Mouse (Mus musculus) stomach, postnatal 0 days (tissue): Measurements from ENCODE around the gene Sfxn5. TPM values are rescaled to one million over a fixed set of nuclear protein-coding genes. Genes with fewer than 3 reads are reported as not detected.

Experiments
- ATAC-seq: fragments of 200-750 bp; cut with Nextera tagmentation; 2 replicates; pipeline ENCODE4 v1.8.0; 2017; ENCODE audit not compliant: low FRiP score, low TSS enrichment
- DNase-seq: peaks from one replicate; pipeline ENCODE4 v3.0.0-alpha.2; 2016; ENCODE audit warnings: low spot score
- H3K27ac ChIP-seq: fragments of 300-500 bp; sonication (generic); replicated peaks from 2 replicates; pipeline ENCODE4 v1.5.1; 2014; ENCODE audit warnings: mild to moderate bottlenecking, control low read depth
- H3K27me3 ChIP-seq: fragments of 300-500 bp; sonication (generic); 2 replicates; pipeline ENCODE4 v1.6.1; 2014; ENCODE audit warnings: low read length; ENCODE audit not compliant: control insufficient read depth, insufficient read depth
- H3K36me3 ChIP-seq: fragments of 300-500 bp; sonication (generic); 2 replicates; pipeline ENCODE4 v1.6.1; 2014; ENCODE audit warnings: low read length, mixed read lengths; ENCODE audit not compliant: control insufficient read depth, insufficient read depth
- H3K4me1 ChIP-seq: fragments of 300-500 bp; sonication (generic); replicated peaks from 2 replicates; pipeline ENCODE4 v1.6.1; 2014; ENCODE audit warnings: antibody characterized with exemption; ENCODE audit not compliant: control insufficient read depth, insufficient read depth
- H3K4me2 ChIP-seq: fragments of 300-500 bp; sonication (generic); replicated peaks from 2 replicates; pipeline ENCODE4 v1.6.1; 2014; ENCODE audit warnings: low read depth, mild to moderate bottlenecking, control low read depth, moderate library complexity
- H3K4me3 ChIP-seq: fragments of 300-500 bp; sonication (generic); 2 replicates; pipeline ENCODE4 v1.5.1; 2014; ENCODE audit warnings: low read depth, low read length, control low read depth
- H3K9ac ChIP-seq: fragments of 300-500 bp; sonication (generic); 2 replicates; pipeline ENCODE4 v1.6.1; 2014; ENCODE audit warnings: mild to moderate bottlenecking, low read length, control low read depth, mixed read lengths
- H3K9me3 ChIP-seq: fragments of 300-500 bp; sonication (generic); 2 replicates; pipeline ENCODE4 v1.6.1; 2016; ENCODE audit warnings: low read length; ENCODE audit not compliant: control insufficient read depth
- CTCF ChIP-seq: IDR thresholded peaks from 2 replicates; pipeline ENCODE4 v1.5.1; 2016; ENCODE audit warnings: antibody characterized with exemption, low read depth, mild to moderate bottlenecking, moderate library complexity
- EP300 ChIP-seq: optimal IDR thresholded peaks from 2 replicates; pipeline ENCODE3; 2016; ENCODE audit warnings: antibody characterized with exemption
- WGBS: fragments of 180-500 bp; shearing (Covaris S2); extraction: QIAGEN DNeasy Blood & Tissue Kit; methylation state at CpG from one replicate; pipeline ENCODE4 v1.1.7; 2014; 5-methylcytosine and 5-hydroxymethylcytosine counted together
- polyA plus RNA-seq: library from polyadenylated mRNA; unstranded; fragments of >200 nt; fragmentation: Nextera tagmentation; extraction: Ambion mirVana; gene quantifications from 2 replicates; pipeline ENCODE4 v1.2.1, GENCODE M21; 2015

The Sfxn5 gene
- polyA plus RNA-seq, 1 experiment from 2014 or later = 8.4 TPM

GRCm38 (mm10) chr6:85226570-85226969 lies 106.7 kb downstream of the Sfxn5 start:
- Histone ChIP-seq H3K9me3 (no peaks in the 10 kb centered on the region), H3K36me3 (no peaks in the 10 kb centered on the region), H3K4me1 (no peaks in the 10 kb centered on the region), H3K4me3 (no peak overlapping the region), H3K27ac (no peak overlapping the region), H3K9ac (no peak overlapping the region), H3K27me3 (no peaks in the 10 kb centered on the region), H3K4me2 (no peak overlapping the region)
- no peak for DNase-seq
- TF ChIP-seq EP300 = no peak
- no peak for TF ChIP-seq CTCF
- no peak for ATAC-seq
- 71% methylated on average over 9 of the region's 9 CpGs for WGBS

- Histone ChIP-seq H3K27ac (no peak overlapping the region), H3K4me2 (no peak overlapping the region), H3K4me1 (no peaks in the 10 kb centered on the region), H3K9ac (no peak overlapping the region), H3K9me3 (no peaks in the 10 kb centered on the region), H3K4me3 (no peak overlapping the region), H3K27me3 (no peaks in the 10 kb centered on the region), H3K36me3 (no peaks in the 10 kb centered on the region)
- ATAC-seq = no peak
- WGBS = 69% methylated on average over 15 of the region's 15 CpGs
- no peak for DNase-seq
- TF ChIP-seq CTCF = no peak
- TF ChIP-seq EP300 = no peak
These were observed 108.8 kb downstream of the Sfxn5 start for GRCm38 (mm10) chr6:85224442-85224891.

GRCm38 (mm10) chr6:85223498-85224150 lies 109.6 kb downstream of the Sfxn5 start:
- TF ChIP-seq EP300 (no peak), CTCF (no peak)
- WGBS = 70% methylated on average over 14 of the region's 14 CpGs

GRCm38 (mm10) chr6:85222551-85222950 lies 110.7 kb downstream of the Sfxn5 start:
- H3K4me3 ChIP-seq = no peak overlapping the region
- H3K9ac ChIP-seq = no peak overlapping the region
- H3K27ac ChIP-seq = no peak overlapping the region
- H3K9me3 ChIP-seq = no peaks in the 10 kb centered on the region
- no peak for ATAC-seq
- no peaks in the 10 kb centered on the region for H3K4me1 ChIP-seq
- TF ChIP-seq EP300 (no peak), CTCF (no peak)
- no peaks in the 10 kb centered on the region for H3K36me3 ChIP-seq
- 77% methylated on average over 10 of the region's 10 CpGs for WGBS
- DNase-seq = no peak
- no peaks in the 10 kb centered on the region for H3K27me3 ChIP-seq
- H3K4me2 ChIP-seq = no peak overlapping the region

More at GRCm38 (mm10) chr6:85223498-85224150, 109.6 kb downstream of the Sfxn5 start:
- Histone ChIP-seq H3K4me3 (no peak overlapping the region), H3K4me2 (no peak overlapping the region), H3K9ac (no peak overlapping the region), H3K9me3 (no peaks in the 10 kb centered on the region), H3K4me1 (no peaks in the 10 kb centered on the region), H3K27me3 (no peaks in the 10 kb centered on the region), H3K36me3 (no peaks in the 10 kb centered on the region), H3K27ac (no peak overlapping the region)
- no peak for DNase-seq
- ATAC-seq = no peak

- H3K9ac ChIP-seq = no peak overlapping the region
- no peak for TF ChIP-seq CTCF
- TF ChIP-seq EP300 = no peak
- H3K27ac ChIP-seq = no peak overlapping the region
- no peaks in the 10 kb centered on the region for H3K9me3 ChIP-seq
- WGBS = 38% methylated on average over 4 of the region's 4 CpGs
- H3K4me3 ChIP-seq = no peak overlapping the region
- ATAC-seq (no peak), DNase-seq (no peak)
- no peaks in the 10 kb centered on the region for H3K4me1 ChIP-seq
- H3K4me2 ChIP-seq = no peak overlapping the region
- H3K27me3 ChIP-seq = no peaks in the 10 kb centered on the region
- H3K36me3 ChIP-seq = no peaks in the 10 kb centered on the region
These were observed 112.3 kb downstream of the Sfxn5 start for GRCm38 (mm10) chr6:85220917-85221316.

GRCm38 (mm10) chr6:85219706-85220105 lies 113.5 kb downstream of the Sfxn5 start:
- TF ChIP-seq CTCF (no peak), EP300 (no peak)
- Histone ChIP-seq H3K4me1 (no peaks in the 10 kb centered on the region), H3K27me3 (no peaks in the 10 kb centered on the region), H3K4me2 (no peak overlapping the region), H3K9ac (no peak overlapping the region), H3K9me3 (no peaks in the 10 kb centered on the region), H3K27ac (no peak overlapping the region), H3K36me3 (no peaks in the 10 kb centered on the region), H3K4me3 (no peak overlapping the region)
- ATAC-seq = no peak
- WGBS = 91% methylated on average over 11 of the region's 11 CpGs
- DNase-seq = no peak
